Comparison of ENCODE assay signal across 11 mouse cellular contexts in genomic region chr1:167692683-167693045, GRCm38 (mm10). TPM values are rescaled to one million over a fixed set of nuclear protein-coding genes. Genes with fewer than 3 reads are reported as not detected.
A peak's percentile ranks its signal among the peaks of the same experiment; 100 is the strongest.
DNase-seq lines count a peak whose midpoint lies in the region; ATAC-seq and TF ChIP-seq lines count a peak whose summit lies in the region.
"Had no signal": no experiment of that assay in that cellular context is flagged by ENCODE, and none has a peak within 500 bp of the region (broad histone marks: within the 10 kb centered on the region; RNA-seq: fewer than 3 reads in every experiment).

No protein-coding gene starts in this region.

- peak; percentile 6 for DNase-seq in lung, embryonic 14.5 days
- DNase-seq in lung, postnatal 0 days (ENCODE audit: low spot score) = no peak
- DNase-seq in embryonic facial prominence, embryonic 11.5 days (ENCODE audit: low spot score) = peak; percentile 18
- DNase-seq in hindbrain, postnatal 0 days (ENCODE audit: low spot score) = no peak
- no peak for DNase-seq in layer of hippocampus, postnatal 10 days (ENCODE audit: low spot score in 2 of 2)
- DNase-seq in spleen, postnatal 14 days (ENCODE audit: low spot score in 2 of 2) = no peak
- DNase-seq in cerebellum, adult 8-10 months = no peak
- DNase-seq: lung, postnatal 10 days had no signal

- TF ChIP-seq EP300 in lung, postnatal 0 days (IDR thresholded peaks at IDR 0.05) = no peak

- H3K4me1 ChIP-seq in lung, embryonic 14.5 days (ENCODE audit: insufficient read depth) = 0 out of 2 replicates have a peak, but pooled peaks cover 4% of the 10 kb centered on the region
- 0 out of 2 replicates have a peak, but pooled peaks cover 3% of the 10 kb centered on the region for H3K4me1 ChIP-seq in lung, postnatal 0 days (ENCODE audit: insufficient read depth, low read depth, low read length)
- no peaks in the 10 kb centered on the region; the same call in 1 of the 2 replicates for H3K4me1 ChIP-seq in embryonic facial prominence, embryonic 11.5 days (ENCODE audit: control insufficient read depth, insufficient read depth, low read length)
- peaks cover 8% of the 10 kb centered on the region; the same call in 1 of the 2 replicates for H3K4me1 ChIP-seq in hindbrain, postnatal 0 days (ENCODE audit: insufficient read depth, low read length)

- 2% methylated on average over 7 of the region's 7 CpGs for WGBS in lung, embryonic 14.5 days
- WGBS in lung, postnatal 0 days = 2% methylated on average over 7 of the region's 7 CpGs
- 1% methylated on average over 7 of the region's 7 CpGs for WGBS in embryonic facial prominence, embryonic 11.5 days
- WGBS in hindbrain, postnatal 0 days = 2% methylated on average over 7 of the region's 7 CpGs

- TF ChIP-seq CTCF in lung, embryonic 14.5 days (IDR thresholded peaks at IDR 0.05; ENCODE audit: low read depth) = no peak
- no peak for TF ChIP-seq CTCF in lung, postnatal 0 days (IDR thresholded peaks at IDR 0.05)
- TF ChIP-seq CTCF in hindbrain, postnatal 0 days (IDR thresholded peaks at IDR 0.05; ENCODE audit: low read depth) = no peak

- H3K9ac ChIP-seq in lung, embryonic 14.5 days = no peak overlapping the region
- H3K9ac ChIP-seq in lung, postnatal 0 days (replicated peaks; ENCODE audit: low read depth) = no peak overlapping the region
- H3K9ac ChIP-seq in embryonic facial prominence, embryonic 11.5 days (replicated peaks; ENCODE audit: low read length) = no peak overlapping the region
- no peak overlapping the region for H3K9ac ChIP-seq in hindbrain, postnatal 0 days (replicated peaks; ENCODE audit: low read length)
- H3K9ac ChIP-seq: limb, embryonic 13.5 days had no signal

- no peak for ATAC-seq in lung, embryonic 14.5 days (ENCODE audit: insufficient read depth)
- ATAC-seq in lung, postnatal 0 days = no peak
- no peak for ATAC-seq in embryonic facial prominence, embryonic 11.5 days (replicated peaks; ENCODE audit: insufficient number of reproducible peaks, low FRiP score, low TSS enrichment, low read depth)
- no peak for ATAC-seq in hindbrain, postnatal 0 days

- no peak overlapping the region for H3K4me2 ChIP-seq in lung, embryonic 14.5 days
- H3K4me2 ChIP-seq in lung, postnatal 0 days (replicated peaks; ENCODE audit: low read depth, low read length) = no peak overlapping the region; the same call in 1 of the 2 replicates
- H3K4me2 ChIP-seq in embryonic facial prominence, embryonic 11.5 days (ENCODE audit: low read depth, low read length) = no peak overlapping the region
- peak overlapping the region; percentile 47; the same call in 1 of the 2 replicates for H3K4me2 ChIP-seq in hindbrain, postnatal 0 days (ENCODE audit: low read depth, low read length)

- H3K9me3 ChIP-seq in lung, embryonic 14.5 days (ENCODE audit: low read depth, low read length) = no peaks in the 10 kb centered on the region
- H3K9me3 ChIP-seq in lung, postnatal 0 days (ENCODE audit: low read length) = no peaks in the 10 kb centered on the region
- H3K9me3 ChIP-seq in embryonic facial prominence, embryonic 11.5 days (replicated peaks; ENCODE audit: control insufficient read depth, low read length) = no peaks in the 10 kb centered on the region
- no peaks in the 10 kb centered on the region for H3K9me3 ChIP-seq in hindbrain, postnatal 0 days (ENCODE audit: low read length)
- H3K9me3 ChIP-seq: limb, embryonic 13.5 days had no signal

- no peak overlapping the region for H3K4me3 ChIP-seq in lung, embryonic 14.5 days (ENCODE audit: low read depth, low read length)
- no peak overlapping the region for H3K4me3 ChIP-seq in lung, postnatal 0 days (ENCODE audit: low read depth, low read length)
- H3K4me3 ChIP-seq in embryonic facial prominence, embryonic 11.5 days (ENCODE audit: low read depth, low read length) = no peak overlapping the region
- peak overlapping the region; percentile 14 for H3K4me3 ChIP-seq in hindbrain, postnatal 0 days (ENCODE audit: low read length)

- H3K27ac ChIP-seq in lung, embryonic 14.5 days (ENCODE audit: low read depth) = no peak overlapping the region
- no peak overlapping the region for H3K27ac ChIP-seq in lung, postnatal 0 days (ENCODE audit: low read length)
- H3K27ac ChIP-seq in embryonic facial prominence, embryonic 11.5 days (replicated peaks; ENCODE audit: low read depth, low read length) = no peak overlapping the region
- no peak overlapping the region for H3K27ac ChIP-seq in hindbrain, postnatal 0 days
- H3K27ac ChIP-seq: limb, embryonic 13.5 days had no signal

- no peaks in the 10 kb centered on the region for H3K36me3 ChIP-seq in lung, embryonic 14.5 days (ENCODE audit: insufficient read depth)
- no peaks in the 10 kb centered on the region for H3K36me3 ChIP-seq in lung, postnatal 0 days (ENCODE audit: insufficient read depth, low read length)
- no peaks in the 10 kb centered on the region for H3K36me3 ChIP-seq in embryonic facial prominence, embryonic 11.5 days (replicated peaks; ENCODE audit: control insufficient read depth, insufficient read depth, low read depth, low read length)
- no peaks in the 10 kb centered on the region for H3K36me3 ChIP-seq in hindbrain, postnatal 0 days (ENCODE audit: insufficient read depth, low read length)
- H3K36me3 ChIP-seq: limb, embryonic 13.5 days had no signal

- peaks cover 93% of the 10 kb centered on the region for H3K27me3 ChIP-seq in lung, embryonic 14.5 days (ENCODE audit: insufficient read depth, low read length)
- peaks cover 62% of the 10 kb centered on the region for H3K27me3 ChIP-seq in lung, postnatal 0 days (replicated peaks; ENCODE audit: insufficient read depth, low read length)
- H3K27me3 ChIP-seq in embryonic facial prominence, embryonic 11.5 days (ENCODE audit: control insufficient read depth, insufficient read depth, low read length) = peaks cover 65% of the 10 kb centered on the region
- H3K27me3 ChIP-seq in hindbrain, postnatal 0 days (ENCODE audit: insufficient read depth, low read length) = peaks cover 72% of the 10 kb centered on the region

RNA-seq across cellular contexts. Expression of gene Lmx1a, which starts 3.6 kb away (rescaled TPM):
- polyA plus RNA-seq in lung, embryonic 14.5 days (2014; fragmentation: Nextera tagmentation; extraction: Ambion mirVana) = not detected in 2 replicates
- polyA plus RNA-seq in lung, postnatal 0 days (2015; fragmentation: Nextera tagmentation; extraction: Ambion mirVana) = not detected in 2 replicates
- polyA plus RNA-seq in embryonic facial prominence, embryonic 11.5 days (2014; fragmentation: Nextera tagmentation; extraction: Ambion mirVana) = 2.6 and 2.9 TPM in 2 replicates
- 7.8 and 12.5 TPM in 2 replicates for total RNA-seq in hindbrain, postnatal 0 days (2014; rRNA removed)
- 4.9 and 5.7 TPM in 2 replicates for polyA plus RNA-seq in hindbrain, postnatal 0 days (2015; fragmentation: Nextera tagmentation; extraction: Ambion mirVana)
- under 1 TPM; 0.22 to 0.71 TPM for total RNA-seq in layer of hippocampus, postnatal 10 days (2021)
- total RNA-seq: common myeloid progenitor, adult 5-6 weeks; granulocyte monocyte progenitor cell, adult 5-6 weeks had no signal

Comparison
In these comparisons a context has a peak if more than half of its experiments do, and no peak if none do; other contexts are left out.
1. DNase-seq: peak in lung, embryonic 14.5 days (single experiment) and embryonic facial prominence, embryonic 11.5 days (single experiment); none in lung, postnatal 0 days (single experiment), hindbrain, postnatal 0 days (single experiment), layer of hippocampus, postnatal 10 days (0 of 2), spleen, postnatal 14 days (0 of 2) and cerebellum, adult 8-10 months (single experiment).